Mouse (Mus musculus) midbrain, embryonic 16.5 days (tissue): ENCODE measurements around the gene Grin2b. TPM values are rescaled to one million over a fixed set of nuclear protein-coding genes. Genes with fewer than 3 reads are reported as not detected.
"Not testable (repeated sequence)": the region's sequence is repeated elsewhere in the genome, so short reads cannot be mapped to it uniquely, and the experiment has no call there.

Source experiments
- ATAC-seq: fragments of 200-750 bp; cut with Nextera tagmentation; 2 replicates; pipeline ENCODE4 v1.8.0; 2017; ENCODE audit warnings: moderate TSS enrichment
- H3K27ac ChIP-seq: fragments of 300-500 bp; sonication (generic); 2 replicates; pipeline ENCODE4 v1.5.1; 2014; ENCODE audit warnings: mild to moderate bottlenecking, low read length, mixed read lengths
- H3K27me3 ChIP-seq: fragments of 300-500 bp; sonication (generic); 2 replicates; pipeline ENCODE4 v1.6.1; 2014; ENCODE audit warnings: low read depth, low read length, mixed read lengths; ENCODE audit not compliant: control insufficient read depth, insufficient read depth
- H3K36me3 ChIP-seq: fragments of 300-500 bp; sonication (generic); 2 replicates; pipeline ENCODE4 v1.6.1; 2014; ENCODE audit warnings: mild to moderate bottlenecking, low read length, moderate library complexity, mixed read lengths; ENCODE audit not compliant: control insufficient read depth, insufficient read depth
- H3K4me1 ChIP-seq: fragments of 300-500 bp; sonication (generic); 2 replicates; pipeline ENCODE4 v1.6.1; 2014; ENCODE audit warnings: mild to moderate bottlenecking, low read length, mixed read lengths; ENCODE audit not compliant: control insufficient read depth, insufficient read depth
- H3K4me2 ChIP-seq: fragments of 300-500 bp; sonication (generic); 2 replicates; pipeline ENCODE4 v1.6.1; 2014; ENCODE audit warnings: mild to moderate bottlenecking, low read length, mixed read lengths
- H3K4me3 ChIP-seq: fragments of 300-500 bp; sonication (generic); 2 replicates; pipeline ENCODE4 v1.5.1; 2014; ENCODE audit warnings: low read depth, mild to moderate bottlenecking, low read length, moderate library complexity, mixed read lengths
- H3K9ac ChIP-seq: fragments of 300-500 bp; sonication (generic); 2 replicates; pipeline ENCODE4 v1.6.1; 2014; ENCODE audit warnings: low read depth, low read length, mixed read lengths
- H3K9me3 ChIP-seq: fragments of 300-500 bp; sonication (generic); replicated peaks from 2 replicates; pipeline ENCODE4 v1.6.1; 2014; ENCODE audit warnings: mild to moderate bottlenecking, low read length, mixed read lengths; ENCODE audit not compliant: control insufficient read depth, poor library complexity, severe bottlenecking
- WGBS: fragments of 180-500 bp; shearing (Covaris S2); extraction: QIAGEN DNeasy Blood & Tissue Kit; methylation state at CpG from one replicate; pipeline ENCODE4 v1.1.7; 2014; 5-methylcytosine and 5-hydroxymethylcytosine counted together
- polyA plus RNA-seq: library from polyadenylated mRNA; unstranded; fragments of >200 nt; fragmentation: Nextera tagmentation; extraction: Ambion mirVana; gene quantifications from 2 replicates; pipeline ENCODE4 v1.2.1, GENCODE M21; 2015

Gene Grin2b
- polyA plus RNA-seq, 1 experiment from 2014 or later = 75.6 TPM

DNA sequence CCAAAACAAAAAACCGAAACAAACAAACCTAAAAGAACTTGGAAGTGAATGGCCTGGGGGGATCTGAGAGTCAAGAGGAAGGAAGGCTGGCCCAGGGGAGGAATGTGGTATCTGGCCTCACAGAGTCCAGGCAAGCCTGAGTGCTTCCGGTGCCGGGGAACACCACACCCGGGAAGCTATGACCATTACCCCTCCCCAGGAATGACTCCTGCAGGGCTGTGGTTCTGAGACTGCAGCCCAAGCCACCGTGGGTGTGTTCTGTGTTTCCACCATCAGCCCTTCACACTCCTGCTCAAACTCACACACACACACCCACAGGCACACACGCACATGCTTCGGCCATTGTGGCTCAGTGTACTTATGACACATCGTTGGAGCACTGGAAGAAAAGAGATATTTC lies 459.6 kb downstream of the Grin2b start:
- Histone ChIP-seq H3K27ac (no peak overlapping the region), H3K36me3 (no peaks in the 10 kb centered on the region), H3K9ac (no peak overlapping the region), H3K27me3 (no peaks in the 10 kb centered on the region), H3K4me1 (no peaks in the 10 kb centered on the region), H3K4me2 (no peak overlapping the region), H3K4me3 (no peak overlapping the region), H3K9me3 (no peaks in the 10 kb centered on the region)
- no peak for ATAC-seq
- WGBS = 85% methylated on average over 8 of the region's 8 CpGs

- not testable (repeated sequence) for ATAC-seq, H3K9ac ChIP-seq
- 91% methylated on average over 6 of the region's 6 CpGs for WGBS
Observed at GRCm38 (mm10) chr6:135706850-135707522, 466.3 kb downstream of the Grin2b start.

GRCm38 (mm10) chr6:135703655-135704054 lies 469.7 kb downstream of the Grin2b start:
- WGBS = 29% methylated on average over 2 of the region's 2 CpGs
- no peak overlapping the region for H3K27ac ChIP-seq
- ATAC-seq = no peak
- no peak overlapping the region for H3K4me2 ChIP-seq
- no peaks in the 10 kb centered on the region for H3K27me3 ChIP-seq
- no peak overlapping the region for H3K4me3 ChIP-seq
- H3K9ac ChIP-seq = no peak overlapping the region
- H3K9me3 ChIP-seq = no peaks in the 10 kb centered on the region
- no peaks in the 10 kb centered on the region for H3K36me3 ChIP-seq
- H3K4me1 ChIP-seq = no peaks in the 10 kb centered on the region

More at GRCm38 (mm10) chr6:135706850-135707522, 466.3 kb downstream of the Grin2b start:
- not testable (repeated sequence) for H3K27ac ChIP-seq, H3K4me1 ChIP-seq, H3K9me3 ChIP-seq, H3K27me3 ChIP-seq, H3K4me3 ChIP-seq, H3K4me2 ChIP-seq, H3K36me3 ChIP-seq

- Histone ChIP-seq H3K27ac (no peak overlapping the region), H3K27me3 (no peaks in the 10 kb centered on the region), H3K4me2 (no peak overlapping the region), H3K4me1 (no peaks in the 10 kb centered on the region), H3K4me3 (no peak overlapping the region), H3K9ac (no peak overlapping the region), H3K36me3 (no peaks in the 10 kb centered on the region), H3K9me3 (no peaks in the 10 kb centered on the region)
- 70% methylated on average over 3 of the region's 3 CpGs for WGBS
- no peak for ATAC-seq
Observed at GRCm38 (mm10) chr6:135701361-135701760, 471.9 kb downstream of the Grin2b start.

DNA sequence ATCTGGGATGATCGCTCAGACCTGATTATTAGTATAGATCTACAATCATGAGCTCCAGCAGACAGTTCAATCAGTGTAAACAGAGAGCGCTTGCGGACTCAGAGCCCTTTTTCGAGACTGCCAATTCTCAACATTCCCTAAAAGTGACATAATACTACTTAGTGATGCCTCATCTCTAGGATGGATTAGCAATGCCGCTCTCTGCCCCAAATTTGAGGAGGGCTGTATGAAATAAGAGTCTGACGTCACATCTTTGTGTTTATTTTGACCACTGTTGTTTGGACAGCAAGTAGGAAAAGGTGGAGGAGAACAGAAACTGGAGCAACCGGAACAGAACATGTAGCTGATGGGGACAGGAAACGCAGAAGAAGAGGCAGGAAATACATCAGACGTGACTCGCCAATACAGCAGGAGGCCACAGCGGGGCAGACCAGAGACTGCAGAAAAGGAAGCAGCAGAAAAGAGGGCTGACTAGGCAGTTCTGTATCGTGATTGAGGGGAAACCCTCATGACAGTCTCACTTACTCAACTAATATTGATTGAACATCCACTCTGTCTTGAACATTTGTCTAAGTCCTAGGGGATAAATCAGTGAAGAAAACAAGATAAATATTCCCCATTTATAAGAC lies 472.5 kb downstream of the Grin2b start:
- ATAC-seq = no peak
- Histone ChIP-seq H3K9me3 (no peaks in the 10 kb centered on the region), H3K36me3 (no peaks in the 10 kb centered on the region), H3K27ac (no peak overlapping the region), H3K9ac (no peak overlapping the region), H3K4me1 (no peaks in the 10 kb centered on the region), H3K4me3 (no peak overlapping the region), H3K4me2 (no peak overlapping the region), H3K27me3 (no peaks in the 10 kb centered on the region)
- 85% methylated on average over 12 of the region's 12 CpGs for WGBS

- 69% methylated on average over 9 of the region's 9 CpGs for WGBS
- H3K27me3 ChIP-seq = no peaks in the 10 kb centered on the region
- no peak for ATAC-seq
Observed at GRCm38 (mm10) chr6:135692533-135692932, 480.8 kb downstream of the Grin2b start.

DNA sequence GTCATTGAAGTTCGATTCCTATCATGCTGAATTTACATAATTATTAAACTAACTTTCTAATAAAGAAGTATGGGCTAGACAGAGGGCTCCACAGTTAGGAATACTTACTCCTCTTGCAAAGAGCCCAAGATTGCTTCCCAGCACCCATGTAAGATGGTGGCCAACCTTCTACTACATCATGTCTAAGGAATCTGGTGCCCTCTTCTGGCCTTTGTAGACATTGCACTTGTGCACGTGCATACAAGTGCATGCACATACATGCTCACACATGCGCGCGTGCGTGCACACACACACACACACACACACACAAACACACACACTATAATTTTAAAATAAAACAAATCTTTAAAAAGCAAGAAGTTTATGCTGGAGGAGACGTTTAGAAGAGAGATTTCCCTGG lies 481.8 kb downstream of the Grin2b start:
- 95% methylated on average over 7 of the region's 7 CpGs for WGBS
- Histone ChIP-seq H3K4me1 (no peaks in the 10 kb centered on the region), H3K9me3 (no peaks in the 10 kb centered on the region), H3K4me2 (no peak overlapping the region), H3K4me3 (no peak overlapping the region), H3K27me3 (no peaks in the 10 kb centered on the region), H3K9ac (no peak overlapping the region), H3K36me3 (no peaks in the 10 kb centered on the region), H3K27ac (no peak overlapping the region)
- no peak for ATAC-seq

More at GRCm38 (mm10) chr6:135692533-135692932, 480.8 kb downstream of the Grin2b start:
- no peak overlapping the region for H3K27ac ChIP-seq
- no peak overlapping the region for H3K4me2 ChIP-seq
- no peak overlapping the region for H3K9ac ChIP-seq
- no peaks in the 10 kb centered on the region for H3K4me1 ChIP-seq
- no peaks in the 10 kb centered on the region for H3K36me3 ChIP-seq
- no peaks in the 10 kb centered on the region for H3K9me3 ChIP-seq
- H3K4me3 ChIP-seq = no peak overlapping the region

GRCm38 (mm10) chr6:135687926-135688325 lies 485.4 kb downstream of the Grin2b start:
- WGBS = 80% methylated on average over 9 of the region's 9 CpGs
- Histone ChIP-seq H3K4me2 (no peak overlapping the region), H3K4me3 (no peak overlapping the region), H3K27me3 (no peaks in the 10 kb centered on the region), H3K4me1 (no peaks in the 10 kb centered on the region), H3K9me3 (no peaks in the 10 kb centered on the region), H3K36me3 (no peaks in the 10 kb centered on the region), H3K9ac (no peak overlapping the region), H3K27ac (no peak overlapping the region)
- no peak for ATAC-seq

GRCm38 (mm10) chr6:135684206-135684605 lies 489.1 kb downstream of the Grin2b start:
- Histone ChIP-seq H3K27me3 (no peaks in the 10 kb centered on the region), H3K4me2 (no peak overlapping the region), H3K9me3 (no peaks in the 10 kb centered on the region), H3K4me1 (no peaks in the 10 kb centered on the region), H3K9ac (no peak overlapping the region), H3K27ac (no peak overlapping the region), H3K36me3 (no peaks in the 10 kb centered on the region), H3K4me3 (no peak overlapping the region)
- ATAC-seq = no peak
- 36% methylated on average over 2 of the region's 2 CpGs for WGBS
